Mouse (Mus musculus) liver, embryonic 16.5 days (tissue): ENCODE results near the gene Cradd. TPM values are rescaled to one million over a fixed set of nuclear protein-coding genes. Genes with fewer than 3 reads are reported as not detected.

Source experiments
- polyA plus RNA-seq: library from polyadenylated mRNA; unstranded; fragments of >200 nt; fragmentation: Nextera tagmentation; extraction: Ambion mirVana; gene quantifications from 2 replicates; pipeline ENCODE4 v1.2.1, GENCODE M21; 2015

Gene Cradd
- polyA plus RNA-seq, 1 experiment from 2014 or later: 4.4 TPM

Other genes starting within 250 kb of the Cradd start
- gene Socs2, start 93.0 kb upstream of the Cradd start, polyA plus RNA-seq: 4.0 and 5.4 TPM in 2 replicates
- 145 and 152 TPM in 2 replicates for gene Mrpl42, start 177.8 kb upstream of the Cradd start, polyA plus RNA-seq
- gene Ube2n, start 191.0 kb upstream of the Cradd start, polyA plus RNA-seq: 103 and 118 TPM in 2 replicates
- gene Nudt4, start 240.0 kb upstream of the Cradd start, polyA plus RNA-seq: 76.2 and 79.2 TPM in 2 replicates